Mouse (Mus musculus) gastrocnemius, postnatal 14 days (tissue): ENCODE data around the gene Olfr963. TPM values are rescaled to one million over a fixed set of nuclear protein-coding genes. Genes with fewer than 3 reads are reported as not detected.
A peak's percentile ranks its signal among the peaks of the same experiment; 100 is the strongest.
"Not testable (repeated sequence)": the region's sequence is repeated elsewhere in the genome, so short reads cannot be mapped to it uniquely, and the experiment has no call there.

Experiments used
- DNase-seq: peaks from one replicate; pipeline ENCODE4 v3.0.0; 2021; ENCODE audit warnings: mixed read lengths
- intact Hi-C: fragments of 180-260 bp; cut with DNase I; formaldehyde crosslinking; loops from one replicate; pipeline ENCODE4 v1.15.1; 2025; ENCODE audit warnings: low total_unique reads
- long read RNA-seq, 2 experiments: library from polyadenylated mRNA; stranded (forward); transcript quantifications; one replicate each; pipeline ENCODE4 v2.0.0; 2021
- total RNA-seq, 2 experiments: library from RNA; stranded (reverse); gene quantifications; 2 replicates each; pipeline ENCODE4 v1.2.3; 2021

Gene Olfr963
- not detected for total RNA-seq
- long read RNA-seq, experiment 1 = 0 reads
- long read RNA-seq, experiment 2 = 0 reads

GRCm38 (mm10) chr9:39666905-39667304 is at the start of gene Olfr963:
Gene Olfr963, plus strand, starts transcription at chr9:39667205.
- intact Hi-C loops = no loop called here
- DNase-seq = no peak

- no peak for DNase-seq
- intact Hi-C loops = no loop called here
Measured at GRCm38 (mm10) chr9:39621073-39621472, 45.9 kb upstream of the Olfr963 start, which contains the start of gene Olfr960. Gene Olfr960, plus strand, starts transcription at chr9:39621373.

- intact Hi-C loops = no loop called here
- DNase-seq = no peak
Measured at GRCm38 (mm10) chr9:39623783-39624182, 43.2 kb upstream of the Olfr963 start.

- no peak for DNase-seq
- intact Hi-C loops = no loop called here
Measured at GRCm38 (mm10) chr9:39624711-39625110, 42.3 kb upstream of the Olfr963 start.

GRCm38 (mm10) chr9:39629069-39629468 is 37.9 kb upstream of the Olfr963 start:
- intact Hi-C loops = no loop called here
- no peak for DNase-seq

GRCm38 (mm10) chr9:39633913-39634594 is 33.0 kb upstream of the Olfr963 start:
- DNase-seq = no peak
- intact Hi-C loops = no loop called here

GRCm38 (mm10) chr9:39644785-39645184 is 22.2 kb upstream of the Olfr963 start, which contains the start of gene Olfr961:
Gene Olfr961, plus strand, starts transcription at chr9:39645085.
- intact Hi-C loops = no loop called here
- DNase-seq = no peak

GRCm38 (mm10) chr9:39647382-39647781 is 19.6 kb upstream of the Olfr963 start:
- intact Hi-C loops = no loop called here
- no peak for DNase-seq

- intact Hi-C loops = no loop called here
- no peak for DNase-seq
Measured at GRCm38 (mm10) chr9:39654756-39655396, 12.1 kb upstream of the Olfr963 start.

GRCm38 (mm10) chr9:39669723-39670122 is 2.7 kb downstream of the Olfr963 start:
- no peak for DNase-seq
- intact Hi-C loops = no loop called here

GRCm38 (mm10) chr9:39674820-39675219 is 7.8 kb downstream of the Olfr963 start:
- no peak for DNase-seq
- intact Hi-C loops = no loop called here

GRCm38 (mm10) chr9:39678557-39678956 is 11.6 kb downstream of the Olfr963 start:
- intact Hi-C loops = no loop called here
- no peak for DNase-seq

GRCm38 (mm10) chr9:39679280-39679679 is 12.3 kb downstream of the Olfr963 start:
- DNase-seq = no peak
- intact Hi-C loops = no loop called here

- intact Hi-C loops, DNase-seq: not testable (repeated sequence)
Measured at GRCm38 (mm10) chr9:39701123-39701522, 34.1 kb downstream of the Olfr963 start.

- no peak for DNase-seq
- intact Hi-C loops = no loop called here
Measured at GRCm38 (mm10) chr9:39707017-39707416, 40.0 kb downstream of the Olfr963 start, which contains the start of gene Olfr149. Gene Olfr149, minus strand, starts transcription at chr9:39707117.

- DNase-seq = peak; percentile 27
- intact Hi-C loops = no loop called here
Measured at GRCm38 (mm10) chr9:39708958-39709357, 42.0 kb downstream of the Olfr963 start.

- intact Hi-C loops = no loop called here
- DNase-seq = no peak
Measured at GRCm38 (mm10) chr9:39711053-39711452, 44.0 kb downstream of the Olfr963 start, which contains the start of gene Olfr965. Gene Olfr965, plus strand, starts transcription at chr9:39711353.
